Mouse (Mus musculus) layer of hippocampus, adult 9-11 months (tissue): ENCODE measurements around the gene Eif5.

Experiments used
- DNase-seq: peaks from one replicate; pipeline ENCODE4 v3.0.0; 2022

Gene Eif5

GRCm38 (mm10) chr12:111572406-111572805 is 34.6 kb downstream of the Eif5 start:
- DNase-seq = no peak

GRCm38 (mm10) chr12:111573315-111573714 is 35.5 kb downstream of the Eif5 start:
- no peak for DNase-seq

GRCm38 (mm10) chr12:111574074-111574886 is 36.5 kb downstream of the Eif5 start, which contains the start of gene Mark3:
Mark3 (plus strand) TSS chr12:111574523.
- DNase-seq = peak; percentile 96

GRCm38 (mm10) chr12:111574887-111575838 is 37.3 kb downstream of the Eif5 start:
- no peak for DNase-seq

GRCm38 (mm10) chr12:111583058-111583457 is 45.2 kb downstream of the Eif5 start:
- no peak for DNase-seq

- no peak for DNase-seq
Measured at GRCm38 (mm10) chr12:111584401-111584800, 46.6 kb downstream of the Eif5 start.

- no peak for DNase-seq
Measured at GRCm38 (mm10) chr12:111587252-111587651, 49.4 kb downstream of the Eif5 start.

- DNase-seq = no peak
Measured at GRCm38 (mm10) chr12:111592407-111593021, 54.7 kb downstream of the Eif5 start.

GRCm38 (mm10) chr12:111593775-111594174 is 56.0 kb downstream of the Eif5 start:
- DNase-seq = no peak
